24 mouse cellular contexts compared by ENCODE assay signal in genomic region chr2:51588895-51589294, GRCm38 (mm10). TPM values are rescaled to one million over a fixed set of nuclear protein-coding genes. Genes with fewer than 3 reads are reported as not detected.
DNase-seq lines count a peak whose midpoint lies in the region; ATAC-seq and TF ChIP-seq lines count a peak whose summit lies in the region.
"Had no signal": no experiment of that assay in that cellular context is flagged by ENCODE, and none has a peak within 500 bp of the region (broad histone marks: within the 10 kb centered on the region; RNA-seq: fewer than 3 reads in every experiment).

No protein-coding gene starts in this region.

- H3K4me3 ChIP-seq in hindbrain, postnatal 0 days (ENCODE audit: low read length) = no peak overlapping the region
- no peak overlapping the region for H3K4me3 ChIP-seq in hindbrain, embryonic 12.5 days
- H3K4me3 ChIP-seq in liver, adult 2 months (ENCODE audit: insufficient read depth, low read depth, low read length) = no peak overlapping the region
- no peak overlapping the region for H3K4me3 ChIP-seq in liver, embryonic 11.5 days (ENCODE audit: low read depth, low read length)
- no peak overlapping the region for H3K4me3 ChIP-seq in testis, adult 2 months (ENCODE audit: control insufficient read depth, low read depth, low read length)
- H3K4me3 ChIP-seq in stomach, postnatal 0 days (ENCODE audit: low read depth, low read length) = no peak overlapping the region
- H3K4me3 ChIP-seq: hindbrain, embryonic 10.5 days; neural tube, embryonic 15.5 days; stomach, embryonic 15.5 days had no signal

- no peaks in the 10 kb centered on the region for H3K36me3 ChIP-seq in hindbrain, postnatal 0 days (ENCODE audit: insufficient read depth, low read length)
- no peaks in the 10 kb centered on the region for H3K36me3 ChIP-seq in hindbrain, embryonic 12.5 days
- no peaks in the 10 kb centered on the region for H3K36me3 ChIP-seq in liver, adult 2 months (ENCODE audit: control insufficient read depth, insufficient read depth, low read length)
- no peaks in the 10 kb centered on the region for H3K36me3 ChIP-seq in liver, embryonic 11.5 days (ENCODE audit: control insufficient read depth, insufficient read depth, low read length)
- H3K36me3 ChIP-seq in testis, adult 2 months (ENCODE audit: control insufficient read depth, insufficient read depth, low read length) = no peaks in the 10 kb centered on the region
- H3K36me3 ChIP-seq in stomach, postnatal 0 days (ENCODE audit: control insufficient read depth, insufficient read depth, low read length) = no peaks in the 10 kb centered on the region
- H3K36me3 ChIP-seq: hindbrain, embryonic 10.5 days; neural tube, embryonic 15.5 days; stomach, embryonic 15.5 days had no signal

- TF ChIP-seq POLR2A in liver, adult 2 months (IDR thresholded peaks at IDR 0.05; ENCODE audit: extremely low read depth, insufficient read depth, low read length) = no peak
- no peak for TF ChIP-seq POLR2A in testis, adult 2 months (IDR thresholded peaks at IDR 0.05; ENCODE audit: control insufficient read depth, low read depth, low read length)

- no peak overlapping the region for H3K9ac ChIP-seq in hindbrain, postnatal 0 days (replicated peaks; ENCODE audit: low read length)
- no peak overlapping the region for H3K9ac ChIP-seq in hindbrain, embryonic 12.5 days
- H3K9ac ChIP-seq in liver, adult 2 months (ENCODE audit: low read depth, low read length) = no peak overlapping the region
- H3K9ac ChIP-seq in liver, embryonic 11.5 days (ENCODE audit: low read depth, low read length) = no peak overlapping the region
- no peak overlapping the region for H3K9ac ChIP-seq in stomach, postnatal 0 days (ENCODE audit: low read length)
- H3K9ac ChIP-seq: neural tube, embryonic 15.5 days; stomach, embryonic 15.5 days had no signal

- H3K27ac ChIP-seq in hindbrain, postnatal 0 days = no peak overlapping the region
- H3K27ac ChIP-seq in hindbrain, embryonic 12.5 days = no peak overlapping the region
- no peak overlapping the region for H3K27ac ChIP-seq in liver, adult 2 months (replicated peaks; ENCODE audit: insufficient read depth, low read depth, low read length)
- H3K27ac ChIP-seq in liver, embryonic 11.5 days (ENCODE audit: low read depth, low read length) = no peak overlapping the region
- H3K27ac ChIP-seq in testis, adult 2 months (ENCODE audit: control insufficient read depth, insufficient read depth, low read depth, low read length) = no peak overlapping the region
- no peak overlapping the region for H3K27ac ChIP-seq in stomach, postnatal 0 days (replicated peaks)
- H3K27ac ChIP-seq: neural tube, embryonic 15.5 days; stomach, embryonic 15.5 days had no signal

- no peak overlapping the region for H3K4me2 ChIP-seq in hindbrain, postnatal 0 days (ENCODE audit: low read depth, low read length)
- no peak overlapping the region for H3K4me2 ChIP-seq in hindbrain, embryonic 12.5 days (replicated peaks)
- H3K4me2 ChIP-seq in liver, embryonic 11.5 days = no peak overlapping the region
- H3K4me2 ChIP-seq in stomach, postnatal 0 days (replicated peaks; ENCODE audit: low read depth) = no peak overlapping the region
- H3K4me2 ChIP-seq: heart, embryonic 11.5 days; neural tube, embryonic 15.5 days; stomach, embryonic 15.5 days had no signal

- peak; percentile 33 for TF ChIP-seq CTCF in hindbrain, postnatal 0 days (IDR thresholded peaks at IDR 0.05; ENCODE audit: low read depth)
- peak; percentile 62 for TF ChIP-seq CTCF in liver, adult 2 months (IDR thresholded peaks at IDR 0.05; ENCODE audit: low read depth, low read length)
- peak; percentile 30; the same call in 1 of the 2 replicates for TF ChIP-seq CTCF in testis, adult 2 months (IDR thresholded peaks at IDR 0.05; ENCODE audit: control insufficient read depth, insufficient read depth, insufficient replicate concordance, low read depth, low read length)
- peak; percentile 72 for TF ChIP-seq CTCF in stomach, postnatal 0 days (IDR thresholded peaks at IDR 0.05; ENCODE audit: low read depth)

- 0 out of 2 replicates have a peak, but pooled peaks cover 4% of the 10 kb centered on the region for H3K4me1 ChIP-seq in hindbrain, postnatal 0 days (ENCODE audit: insufficient read depth, low read length)
- peaks cover 20% of the 10 kb centered on the region for H3K4me1 ChIP-seq in hindbrain, embryonic 12.5 days
- H3K4me1 ChIP-seq in liver, adult 2 months (ENCODE audit: control insufficient read depth, insufficient read depth, low read length) = no peaks in the 10 kb centered on the region
- H3K4me1 ChIP-seq in liver, embryonic 11.5 days (replicated peaks; ENCODE audit: control insufficient read depth, insufficient read depth, low read length) = no peaks in the 10 kb centered on the region
- no peaks in the 10 kb centered on the region for H3K4me1 ChIP-seq in testis, adult 2 months (ENCODE audit: control insufficient read depth, insufficient read depth, low read length)
- H3K4me1 ChIP-seq in stomach, postnatal 0 days (replicated peaks; ENCODE audit: control insufficient read depth, insufficient read depth) = no peaks in the 10 kb centered on the region
- H3K4me1 ChIP-seq: stomach, embryonic 15.5 days had no signal

- 81% methylated on average over 6 of the region's 6 CpGs for WGBS in hindbrain, postnatal 0 days
- 81% methylated on average over 6 of the region's 6 CpGs for WGBS in hindbrain, embryonic 12.5 days
- 60% methylated on average over 6 of the region's 6 CpGs for WGBS in liver, adult 2 months
- WGBS in liver, embryonic 11.5 days = 67% methylated on average over 6 of the region's 6 CpGs
- WGBS in stomach, postnatal 0 days = 78% methylated on average over 6 of the region's 6 CpGs

- H3K79me2 ChIP-seq in liver, adult 2 months (ENCODE audit: control insufficient read depth, insufficient read depth, low read length) = no peaks in the 10 kb centered on the region

- TF ChIP-seq EP300 in stomach, postnatal 0 days (optimal IDR thresholded peaks at IDR 0.05) = no peak

- ATAC-seq in hindbrain, postnatal 0 days = no peak
- ATAC-seq in hindbrain, embryonic 12.5 days (ENCODE audit: low FRiP score) = no peak
- ATAC-seq in liver, embryonic 11.5 days (replicated peaks; ENCODE audit: low FRiP score) = no peak
- ATAC-seq in stomach, postnatal 0 days (ENCODE audit: low FRiP score, low TSS enrichment) = peak; percentile 71

- H3K27me3 ChIP-seq in hindbrain, postnatal 0 days (ENCODE audit: insufficient read depth, low read length) = no peaks in the 10 kb centered on the region
- no peaks in the 10 kb centered on the region for H3K27me3 ChIP-seq in hindbrain, embryonic 12.5 days
- no peaks in the 10 kb centered on the region for H3K27me3 ChIP-seq in liver, adult 2 months (ENCODE audit: control insufficient read depth, insufficient read depth, low read length)
- H3K27me3 ChIP-seq in liver, embryonic 11.5 days (replicated peaks; ENCODE audit: control insufficient read depth, insufficient read depth, low read length) = no peaks in the 10 kb centered on the region
- H3K27me3 ChIP-seq in testis, adult 2 months (ENCODE audit: control insufficient read depth, insufficient read depth, low read length) = no peaks in the 10 kb centered on the region
- H3K27me3 ChIP-seq in stomach, postnatal 0 days (ENCODE audit: control insufficient read depth, insufficient read depth, low read length) = no peaks in the 10 kb centered on the region
- H3K27me3 ChIP-seq: neural tube, embryonic 15.5 days; stomach, embryonic 15.5 days had no signal

- H3K9me3 ChIP-seq in hindbrain, postnatal 0 days (ENCODE audit: low read length) = no peaks in the 10 kb centered on the region
- no peaks in the 10 kb centered on the region for H3K9me3 ChIP-seq in hindbrain, embryonic 12.5 days (replicated peaks)
- no peaks in the 10 kb centered on the region for H3K9me3 ChIP-seq in liver, embryonic 11.5 days (ENCODE audit: control insufficient read depth, low read length)
- no peaks in the 10 kb centered on the region for H3K9me3 ChIP-seq in stomach, postnatal 0 days (ENCODE audit: control insufficient read depth, low read length)
- H3K9me3 ChIP-seq: hindbrain, embryonic 10.5 days; neural tube, embryonic 15.5 days; stomach, embryonic 15.5 days had no signal

- DNase-seq in hindbrain, postnatal 0 days (ENCODE audit: low spot score) = no peak
- peak; percentile 32 for DNase-seq in liver, adult 2 months (ENCODE audit: extremely low read depth, low read depth, low spot score)
- no peak for DNase-seq in liver, embryonic 11.5 days (ENCODE audit: low spot score)
- DNase-seq in testis, postnatal 10 days (ENCODE audit: low spot score) = no peak
- peak; percentile 63 for DNase-seq in stomach, postnatal 0 days (ENCODE audit: low spot score)
- DNase-seq in ovary, postnatal 10 days (ENCODE audit: low spot score) = no peak
- DNase-seq: adrenal gland, postnatal 14 days; cerebellum, adult 9-10 months; embryo, embryonic 11 days; gastrocnemius, postnatal 14 days; left cerebral cortex, postnatal 4 days; thymus, postnatal 25 days had no signal

RNA-seq across cellular contexts. Expression of gene Tas2r134, which starts 38.4 kb away (rescaled TPM):
- total RNA-seq in hindbrain, postnatal 0 days (2014; rRNA removed) = not detected in 2 replicates
- not detected in 2 replicates for polyA plus RNA-seq in hindbrain, postnatal 0 days (2015; fragmentation: Nextera tagmentation; extraction: Ambion mirVana)
- polyA plus RNA-seq in hindbrain, embryonic 12.5 days (2016; fragmentation: Nextera tagmentation; extraction: Ambion mirVana) = not detected in 2 replicates
- total RNA-seq in liver, adult 2 months (2014; rRNA removed) = not detected in 2 replicates
- polyA plus RNA-seq in liver, adult 2 months (2012; rRNA removed) = not detected in 2 replicates
- polyA plus RNA-seq in liver, embryonic 11.5 days (2014; fragmentation: Nextera tagmentation; extraction: Ambion mirVana) = not detected in 2 replicates
- polyA plus RNA-seq in testis, adult 2 months (2012; rRNA removed) = not detected in 2 replicates
- polyA plus RNA-seq in stomach, postnatal 0 days (2015; fragmentation: Nextera tagmentation; extraction: Ambion mirVana) = not detected in 2 replicates
- total RNA-seq: adrenal gland, postnatal 14 days; gastrocnemius, postnatal 14 days; layer of hippocampus, postnatal 25 days; left cerebral cortex, postnatal 4 days; megakaryocyte-erythroid progenitor cell, adult 5-6 weeks; MEL had no signal
- polyA plus RNA-seq: forebrain, embryonic 16.5 days; heart, embryonic 11.5 days; hindbrain, embryonic 10.5 days; intestine, embryonic 14.5 days; liver, embryonic 16.5 days; neural tube, embryonic 15.5 days; stomach, embryonic 15.5 days had no signal

Comparison
In these comparisons a context has a peak if more than half of its experiments do, and no peak if none do; other contexts are left out.
1. DNase-seq: peak in liver, adult 2 months (single experiment) and stomach, postnatal 0 days (single experiment); none in hindbrain, postnatal 0 days (single experiment), liver, embryonic 11.5 days (single experiment), testis, postnatal 10 days (single experiment) and ovary, postnatal 10 days (single experiment).
2. Peak in every context shown above with its lines, with median percentiles within 50 percentile points of each other: CTCF ChIP-seq.